Mouse (Mus musculus) ES-Bruce4 (cell line): Measurements from ENCODE around the gene Gpatch2l. TPM values are rescaled to one million over a fixed set of nuclear protein-coding genes. Genes with fewer than 3 reads are reported as not detected.

Source experiments
- H3K27ac ChIP-seq: 2 replicates; pipeline ENCODE4 v1.5.1; 2012; ENCODE audit warnings: low read length, inconsistent platforms; ENCODE audit not compliant: insufficient read depth
- H3K27me3 ChIP-seq: 2 replicates; pipeline ENCODE4 v1.6.1; 2012; ENCODE audit warnings: mild to moderate bottlenecking, low read length, inconsistent platforms; ENCODE audit not compliant: control insufficient read depth, poor library complexity, insufficient read depth, severe bottlenecking
- H3K36me3 ChIP-seq: 2 replicates; pipeline ENCODE4 v1.6.1; 2012; ENCODE audit warnings: inconsistent platforms, mild to moderate bottlenecking, low read length, moderate library complexity; ENCODE audit not compliant: control insufficient read depth, poor library complexity, insufficient read depth, severe bottlenecking
- H3K4me1 ChIP-seq: one replicate; pipeline ENCODE4 v1.8.1; 2011; ENCODE audit warnings: low read length; ENCODE audit not compliant: control insufficient read depth, insufficient read depth
- H3K4me3 ChIP-seq: 2 replicates; pipeline ENCODE4 v1.5.1; 2011; ENCODE audit warnings: low read depth, mild to moderate bottlenecking, low read length
- H3K9ac ChIP-seq: 2 replicates; pipeline ENCODE4 v1.6.1; 2012; ENCODE audit warnings: low read depth, mild to moderate bottlenecking, inconsistent platforms; ENCODE audit not compliant: poor library complexity, severe bottlenecking
- H3K9me3 ChIP-seq: replicated peaks from 2 replicates; pipeline ENCODE4 v1.6.1; 2012; ENCODE audit warnings: mild to moderate bottlenecking, low read length, inconsistent platforms; ENCODE audit not compliant: control insufficient read depth, poor library complexity, insufficient read depth, severe bottlenecking
- CTCF ChIP-seq: IDR thresholded peaks from one replicate; pipeline ENCODE4 v1.8.1; 2011; ENCODE audit warnings: low read depth, low read length
- EP300 ChIP-seq: IDR thresholded peaks from 2 replicates; pipeline ENCODE4 v1.6.1; 2011; ENCODE audit warnings: low read depth, low read length; ENCODE audit not compliant: insufficient read depth
- POLR2A ChIP-seq: IDR thresholded peaks from one replicate; pipeline ENCODE4 v1.8.1; 2011; ENCODE audit warnings: low read length; ENCODE audit not compliant: insufficient read depth
- polyA plus RNA-seq: library from polyadenylated mRNA; stranded (reverse); fragments of >200 nt; gene quantifications from 2 replicates; pipeline ENCODE4 v1.2.4, GENCODE M21; 2011; ENCODE audit warnings: low read depth; ENCODE audit not compliant: missing spikeins, insufficient read depth, insufficient read length

Gene Gpatch2l
- polyA plus RNA-seq, 1 experiment: 17.8 TPM

DNA sequence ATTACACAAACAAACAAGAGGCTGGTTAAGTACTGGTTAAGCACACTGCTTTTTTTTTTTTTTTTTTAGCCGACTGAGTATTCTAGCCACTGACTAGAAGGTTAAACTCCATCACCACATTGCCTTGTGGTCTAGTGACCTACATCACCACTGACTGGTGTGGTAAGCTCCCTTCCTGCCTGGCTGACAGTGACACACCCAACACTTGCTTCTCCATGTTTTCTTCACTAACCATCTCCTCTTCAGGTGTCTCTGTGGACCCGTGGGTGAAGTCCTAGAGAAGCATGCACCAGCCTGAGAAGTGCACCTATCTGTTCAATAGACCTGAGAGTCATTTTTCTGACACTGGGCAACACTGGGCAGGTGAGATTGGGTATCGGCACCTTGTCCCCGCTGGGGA lies 68.2 kb downstream of the Gpatch2l start:
- H3K4me1 ChIP-seq: no peaks in the 10 kb centered on the region
- no peaks in the 10 kb centered on the region for H3K27me3 ChIP-seq
- H3K36me3 ChIP-seq: no peaks in the 10 kb centered on the region
- H3K9me3 ChIP-seq: no peaks in the 10 kb centered on the region
- no peak overlapping the region for H3K27ac ChIP-seq
- no peak overlapping the region for H3K4me3 ChIP-seq
- H3K9ac ChIP-seq: no peak overlapping the region
- TF ChIP-seq EP300 (no peak), POLR2A (no peak), CTCF (no peak)

DNA sequence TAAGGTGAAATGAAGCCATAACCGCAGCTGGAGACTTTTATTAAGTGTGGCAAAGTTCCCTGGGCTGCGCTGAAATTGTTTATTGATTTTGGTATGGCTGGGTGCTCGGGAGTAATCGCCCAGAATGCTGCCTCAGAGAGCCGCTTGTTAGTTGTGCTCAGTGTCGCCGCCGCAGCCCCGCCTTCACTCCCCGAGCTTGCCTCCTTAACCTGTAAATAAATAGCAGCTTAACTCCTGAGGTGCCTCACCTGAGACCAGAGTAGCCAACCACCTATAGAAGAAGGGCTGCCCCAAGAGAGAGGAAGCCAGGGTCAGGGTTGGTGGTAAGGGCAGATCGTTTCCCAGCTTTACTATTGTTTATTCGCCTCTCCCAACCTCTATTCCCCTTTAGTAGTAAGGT lies 79.0 kb downstream of the Gpatch2l start:
- Histone ChIP-seq H3K36me3 (no peaks in the 10 kb centered on the region), H3K9me3 (no peaks in the 10 kb centered on the region), H3K4me1 (no peaks in the 10 kb centered on the region), H3K4me3 (peak overlapping the region; percentile 7; the same call in 1 of the 2 replicates), H3K9ac (no peak overlapping the region), H3K27ac (no peak overlapping the region), H3K27me3 (no peaks in the 10 kb centered on the region)
- TF ChIP-seq EP300 (no peak), CTCF (no peak)

DNA sequence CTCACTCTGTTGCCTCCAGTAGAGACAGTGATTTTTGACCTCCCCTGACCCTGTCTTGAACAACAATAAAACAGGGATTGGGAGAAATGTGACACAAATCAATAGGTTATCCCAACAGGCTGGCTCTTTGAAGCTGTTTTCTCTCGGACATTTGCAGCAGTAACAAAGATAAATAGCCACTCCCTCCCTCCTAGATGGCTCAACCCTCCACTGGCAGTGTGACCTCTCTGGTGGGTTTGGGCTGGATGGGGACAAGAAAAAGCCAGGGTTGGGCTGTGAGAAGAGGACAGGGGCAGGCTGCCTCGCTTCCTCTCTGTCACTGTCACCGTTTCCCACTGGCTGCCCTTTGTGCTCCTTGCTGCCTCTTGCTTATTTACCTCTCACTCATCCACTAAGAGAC lies 82.6 kb downstream of the Gpatch2l start:
- no peaks in the 10 kb centered on the region for H3K36me3 ChIP-seq
- no peaks in the 10 kb centered on the region for H3K4me1 ChIP-seq
- H3K9ac ChIP-seq: no peak overlapping the region
- no peaks in the 10 kb centered on the region for H3K27me3 ChIP-seq
- H3K9me3 ChIP-seq: no peaks in the 10 kb centered on the region
- no peak overlapping the region for H3K4me3 ChIP-seq
- TF ChIP-seq POLR2A (no peak), CTCF (no peak), EP300 (no peak)
- H3K27ac ChIP-seq: no peak overlapping the region

DNA sequence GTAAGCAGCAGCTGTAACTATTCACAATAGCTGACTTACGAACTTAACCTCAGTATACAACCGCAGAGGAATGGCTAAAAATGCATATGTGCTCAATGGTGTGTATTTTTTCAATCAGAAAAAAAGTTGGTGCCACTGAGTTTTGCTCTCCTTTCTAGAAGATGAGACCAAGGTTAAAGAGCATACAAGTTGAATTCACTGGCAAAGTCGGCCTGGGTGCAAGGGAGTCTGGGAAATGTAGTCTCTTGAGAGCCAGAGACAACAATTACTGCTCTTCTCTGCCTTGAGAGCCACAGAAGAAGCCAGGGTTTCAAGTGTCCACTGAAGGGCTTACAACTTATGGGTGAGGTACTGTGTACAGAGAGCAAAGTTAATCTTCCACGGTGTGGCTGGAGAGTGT lies 88.2 kb downstream of the Gpatch2l start:
- TF ChIP-seq POLR2A (no peak), CTCF (no peak), EP300 (no peak)
- Histone ChIP-seq H3K27me3 (no peaks in the 10 kb centered on the region), H3K27ac (no peak overlapping the region), H3K9me3 (no peaks in the 10 kb centered on the region), H3K4me1 (no peaks in the 10 kb centered on the region), H3K36me3 (no peaks in the 10 kb centered on the region), H3K4me3 (no peak overlapping the region), H3K9ac (no peak overlapping the region)

DNA sequence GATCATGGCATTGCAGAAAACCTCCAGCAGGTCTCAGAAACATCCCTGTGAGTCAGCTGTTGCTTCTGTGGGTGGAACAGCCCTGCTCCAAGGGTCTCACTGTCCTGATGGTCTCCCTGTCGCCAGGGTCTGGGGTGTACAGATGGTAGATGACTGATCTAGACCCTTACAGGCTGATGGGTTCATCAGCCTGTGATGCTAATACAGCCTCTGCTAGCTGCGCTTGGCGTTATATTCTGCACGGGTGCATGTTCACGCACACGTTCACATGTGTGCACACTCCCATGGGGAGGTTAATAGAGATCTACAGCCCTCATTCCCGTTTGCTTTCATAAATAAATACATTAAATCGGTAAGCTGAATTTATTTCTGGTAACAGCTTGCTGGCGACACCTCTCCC lies 89.0 kb downstream of the Gpatch2l start:
- H3K9ac ChIP-seq: no peak overlapping the region
- H3K4me3 ChIP-seq: no peak overlapping the region
- no peaks in the 10 kb centered on the region for H3K36me3 ChIP-seq
- TF ChIP-seq CTCF: no peak
- TF ChIP-seq POLR2A: no peak
- TF ChIP-seq EP300: no peak
- no peak overlapping the region for H3K27ac ChIP-seq
- H3K4me1 ChIP-seq: no peaks in the 10 kb centered on the region
- H3K27me3 ChIP-seq: no peaks in the 10 kb centered on the region
- H3K9me3 ChIP-seq: no peaks in the 10 kb centered on the region

DNA sequence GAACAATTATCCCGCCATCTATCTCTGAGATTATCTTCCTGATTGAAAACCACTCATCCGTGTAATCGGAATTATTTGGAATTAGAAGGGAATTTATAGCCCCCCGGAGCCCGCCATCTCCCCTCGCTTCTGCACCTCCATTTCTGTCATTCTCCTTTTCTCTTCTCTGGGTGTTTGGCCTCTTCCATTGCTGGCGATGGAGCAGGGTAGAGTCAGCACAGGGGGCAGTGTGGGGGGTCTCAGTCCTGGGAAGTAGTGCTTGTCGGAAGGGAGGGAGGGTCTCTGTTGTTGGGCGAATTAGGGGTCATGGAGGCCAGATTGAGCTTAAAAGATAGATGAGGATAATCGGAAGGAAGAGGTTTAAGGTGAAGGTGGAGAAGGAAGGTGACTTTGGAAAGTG lies 89.6 kb downstream of the Gpatch2l start:
- H3K4me3 ChIP-seq: no peak overlapping the region

DNA sequence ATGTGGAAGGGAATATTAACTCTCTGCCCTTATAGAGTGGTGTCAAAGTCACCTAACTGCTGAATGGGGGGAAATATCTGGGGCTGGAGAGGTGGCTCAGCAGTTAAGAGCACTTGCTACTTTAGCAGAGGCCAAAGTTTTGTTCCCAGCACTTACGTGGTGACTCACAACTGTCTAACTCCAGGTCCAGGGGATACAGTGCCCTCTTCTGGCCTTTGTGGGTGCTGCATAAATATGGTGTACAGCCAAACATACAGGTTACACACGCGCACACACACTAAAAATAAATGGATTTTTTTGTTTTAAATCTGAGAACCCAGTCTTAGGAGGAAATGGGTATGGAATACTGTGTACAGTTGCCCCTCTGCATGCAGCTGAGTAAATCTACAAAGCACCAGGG lies 94.6 kb downstream of the Gpatch2l start:
- H3K27me3 ChIP-seq: no peaks in the 10 kb centered on the region
- no peak overlapping the region for H3K9ac ChIP-seq
- no peaks in the 10 kb centered on the region for H3K36me3 ChIP-seq
- peak; percentile 20 for TF ChIP-seq CTCF
- no peak for TF ChIP-seq EP300
- no peaks in the 10 kb centered on the region for H3K4me1 ChIP-seq
- no peak overlapping the region for H3K27ac ChIP-seq
- no peaks in the 10 kb centered on the region for H3K9me3 ChIP-seq
- no peak overlapping the region for H3K4me3 ChIP-seq

More for the DNA sequence above, 89.6 kb downstream of the Gpatch2l start:
- Histone ChIP-seq H3K4me1 (no peaks in the 10 kb centered on the region), H3K36me3 (no peaks in the 10 kb centered on the region), H3K9me3 (no peaks in the 10 kb centered on the region), H3K9ac (no peak overlapping the region), H3K27me3 (no peaks in the 10 kb centered on the region), H3K27ac (no peak overlapping the region)
- TF ChIP-seq EP300 (no peak), POLR2A (no peak), CTCF (no peak)
